Mouse (Mus musculus) inflammation-experienced regulatory T-cells, adult 6 months (primary cell): ENCODE measurements around the gene Lmf1. TPM values are rescaled to one million over a fixed set of nuclear protein-coding genes. Genes with fewer than 3 reads are reported as not detected.

ENCODE experiments used
- ATAC-seq: one replicate; pipeline ENCODE4 v1.8.0; 2017
- polyA plus RNA-seq, 3 experiments: library from polyadenylated mRNA; unstranded; fragments of 100-300 nt; shearing (Covaris generic); gene quantifications; one replicate each; pipeline ENCODE4 v1.2.1; 2017

The Lmf1 gene
- polyA plus RNA-seq, 3 experiments from 2014 or later = 11.3 to 19.4 (median 16.5) TPM

DNA sequence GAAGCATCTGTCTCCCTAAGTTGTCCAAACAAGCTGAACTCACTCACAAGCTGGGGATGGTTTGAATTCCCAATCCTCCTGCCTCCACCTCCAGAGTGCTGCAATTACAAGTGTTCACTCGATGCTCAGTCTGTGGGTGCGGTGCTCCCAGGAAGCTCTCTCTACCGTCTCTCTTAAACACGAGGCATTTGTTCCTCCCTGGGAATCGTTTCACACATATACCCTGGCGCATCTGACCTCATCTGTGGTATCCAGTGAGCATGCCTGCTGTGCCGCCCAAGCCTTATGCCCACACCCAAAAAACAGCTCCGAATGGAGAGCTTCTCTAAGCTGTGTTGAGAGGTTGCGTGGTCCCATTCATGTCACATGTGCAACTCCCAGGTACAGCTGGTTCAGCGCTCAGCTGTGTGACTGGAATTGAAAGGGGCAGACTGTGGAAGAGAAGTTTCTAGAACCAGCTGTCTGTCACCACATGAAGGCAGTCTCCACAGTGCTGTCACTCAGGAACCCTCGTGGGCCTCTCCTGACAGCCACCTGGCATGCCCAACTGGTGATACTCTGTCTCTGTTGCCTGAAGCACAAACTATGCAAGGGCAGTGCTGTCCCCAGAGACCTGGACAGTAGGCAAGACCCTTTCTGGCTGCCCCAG lies 29.4 kb downstream of the Lmf1 start:
- ATAC-seq = no peak

DNA sequence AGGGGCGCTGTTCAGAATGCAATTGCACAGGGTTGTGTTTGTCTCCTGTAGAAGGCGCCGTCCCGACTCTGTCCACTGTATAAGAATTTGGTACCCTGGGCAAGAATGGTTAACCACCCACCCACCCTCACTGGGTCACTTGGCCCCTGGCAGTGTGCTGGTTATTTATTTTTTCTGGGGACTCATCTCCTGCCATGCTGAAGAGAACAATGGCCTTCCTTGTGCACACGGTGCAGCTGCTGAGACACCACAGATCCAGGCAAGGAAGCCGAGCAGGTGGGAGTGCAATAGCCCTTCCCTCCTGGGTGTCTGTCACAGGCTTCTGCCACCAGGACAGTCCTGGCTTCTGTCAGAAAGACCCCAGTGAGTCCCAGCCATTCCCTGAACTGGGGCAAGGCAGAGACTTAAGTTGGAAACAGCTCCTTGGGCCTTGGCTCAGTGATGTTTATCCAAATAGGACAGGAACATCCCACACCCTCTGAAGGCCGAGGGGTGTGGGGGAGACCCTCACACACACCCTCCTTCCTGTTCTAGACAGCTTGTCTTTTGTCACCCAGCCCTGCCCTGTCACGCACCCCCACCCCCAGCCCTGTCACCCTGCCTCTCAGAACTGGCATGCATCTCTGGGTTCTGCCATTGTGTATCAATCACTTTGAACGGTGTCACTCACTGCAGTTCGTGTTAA lies 30.1 kb downstream of the Lmf1 start:
- ATAC-seq = no peak

DNA sequence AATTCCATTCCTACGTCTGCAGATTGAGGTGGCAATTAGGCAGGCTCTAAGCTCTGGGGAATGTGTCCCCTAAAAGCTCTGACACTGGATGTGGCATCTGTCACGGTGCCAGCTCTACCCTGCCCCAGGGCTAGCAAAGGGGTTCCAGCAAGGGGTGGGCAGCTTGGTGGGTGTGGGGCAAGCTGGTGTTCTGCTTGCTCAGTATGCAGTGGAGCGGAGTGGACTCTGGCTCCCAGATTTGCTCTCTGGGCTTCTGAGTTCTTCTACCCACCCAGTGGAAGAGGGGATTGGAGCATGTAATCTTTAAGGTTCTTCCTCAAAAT lies 30.6 kb downstream of the Lmf1 start:
- no peak for ATAC-seq

DNA sequence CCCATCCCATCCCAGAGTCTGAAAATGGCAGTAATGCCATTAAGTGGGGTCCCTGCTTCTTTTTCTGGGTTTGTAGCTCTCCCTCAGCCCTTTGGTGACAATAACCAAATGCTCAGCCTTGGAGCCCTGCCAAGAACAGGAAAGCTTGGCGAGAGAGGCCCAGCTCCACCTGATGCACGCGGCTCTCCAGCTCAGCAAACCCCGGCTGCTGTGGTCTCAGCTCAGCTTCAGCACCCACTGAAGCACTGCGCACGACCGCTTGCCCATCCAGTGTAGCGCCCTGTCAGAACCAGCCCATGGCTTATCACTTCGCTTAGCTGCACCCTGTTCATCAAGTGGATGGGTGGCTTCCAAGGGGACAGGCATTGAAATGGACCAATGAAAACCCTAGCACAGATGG lies 31.3 kb downstream of the Lmf1 start:
- ATAC-seq = no peak

DNA sequence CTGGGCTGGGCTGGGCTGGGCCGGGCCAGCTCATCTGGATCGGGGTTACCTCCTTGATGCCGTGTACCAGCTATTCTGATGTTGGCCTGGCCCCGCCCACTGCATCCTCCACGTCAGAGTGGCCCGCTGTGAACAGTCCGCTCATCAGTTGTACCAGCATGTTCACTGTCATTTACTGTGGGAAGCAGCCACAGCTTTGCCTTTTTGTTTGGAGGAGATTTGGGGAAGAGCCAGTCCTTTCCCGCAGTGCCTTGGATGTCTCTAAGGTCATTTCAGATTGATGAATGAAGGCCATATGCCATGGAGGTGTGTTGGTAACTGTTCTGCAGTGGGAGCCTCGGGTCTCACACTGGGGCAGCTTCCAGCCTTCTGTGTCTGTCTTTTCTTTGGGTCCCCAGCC lies 33.7 kb downstream of the Lmf1 start:
- ATAC-seq = no peak

DNA sequence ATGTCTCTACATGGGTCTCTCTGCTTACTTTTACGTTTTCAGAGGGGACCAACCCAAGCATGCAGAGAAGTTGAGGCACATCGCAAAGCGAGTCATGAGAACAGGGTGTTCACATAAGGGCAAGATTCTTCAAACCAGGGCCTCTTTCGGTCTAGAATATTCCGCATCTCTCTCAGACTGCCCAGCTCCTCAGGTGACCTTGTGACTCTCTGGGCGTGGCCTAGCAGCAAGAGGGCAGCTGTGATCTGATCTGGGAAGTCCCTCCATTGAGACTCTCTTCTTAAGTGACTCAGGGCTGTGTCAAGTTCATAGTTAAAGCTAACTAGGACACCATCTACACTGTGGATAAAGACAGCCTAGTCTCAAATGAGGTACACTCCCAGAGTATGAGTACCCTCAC lies 34.4 kb downstream of the Lmf1 start:
- ATAC-seq = no peak

DNA sequence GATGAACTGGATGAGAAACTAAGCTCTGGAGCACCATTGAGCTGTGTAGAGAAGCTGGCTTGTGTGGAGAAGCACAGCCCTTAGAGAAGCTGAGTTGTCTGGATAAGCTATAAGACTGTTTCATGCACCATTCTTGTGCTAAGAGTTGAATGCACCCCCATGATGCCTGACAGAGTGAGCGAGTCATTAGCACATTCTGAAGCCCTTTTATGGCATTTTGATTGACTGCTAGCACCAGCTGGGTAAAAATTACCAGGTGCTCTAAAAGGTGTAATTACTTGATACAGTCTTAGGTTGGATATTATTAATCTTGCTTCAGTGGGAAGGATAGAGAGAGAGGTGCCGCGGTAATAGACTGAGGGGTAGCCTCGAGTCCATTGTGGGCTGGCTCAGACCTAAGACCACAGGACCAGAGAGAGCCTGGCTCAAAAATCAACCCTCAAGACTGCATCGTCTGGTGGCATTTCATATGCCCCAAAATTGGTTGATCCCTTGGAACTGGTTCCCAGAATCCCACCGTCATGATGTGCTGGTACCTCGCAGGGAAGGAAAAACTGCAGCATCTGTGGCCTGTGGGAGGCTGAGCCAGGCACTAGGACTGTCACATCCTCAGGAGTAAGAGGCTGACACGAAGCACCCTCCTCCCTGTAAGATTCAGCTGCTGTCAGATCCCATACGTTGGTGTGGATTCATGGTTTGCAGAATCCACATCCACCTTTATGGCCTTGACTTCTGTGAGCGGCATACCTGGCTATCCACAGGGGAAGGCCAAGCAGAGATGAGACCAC lies 36.0 kb downstream of the Lmf1 start:
- no peak for ATAC-seq

DNA sequence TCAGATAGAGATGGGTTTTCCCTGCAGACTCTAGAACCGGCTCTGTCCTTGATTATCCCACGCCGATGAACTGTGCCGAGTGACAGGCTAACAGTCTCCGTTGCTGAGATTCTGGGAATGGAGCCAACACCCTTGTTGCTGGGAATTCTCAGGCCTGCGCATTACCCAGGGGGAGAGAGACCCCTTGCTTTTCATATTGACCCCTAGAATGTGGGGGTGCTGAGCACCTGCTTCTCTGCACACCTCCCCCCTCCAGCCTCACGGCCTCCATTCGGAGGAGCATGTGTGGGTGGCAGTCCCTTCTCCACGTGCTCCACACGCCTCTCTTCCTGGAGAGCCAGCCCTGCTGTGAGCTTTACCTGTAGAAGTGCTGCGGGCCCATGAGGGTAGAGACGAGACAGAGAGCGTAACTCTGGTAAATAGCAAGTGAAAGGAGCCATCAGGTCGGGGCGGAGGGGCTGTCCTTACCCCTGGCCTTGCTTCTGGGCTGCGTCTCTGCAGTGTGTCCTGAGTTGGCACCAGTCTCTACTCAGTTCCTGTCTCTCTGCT lies 39.7 kb downstream of the Lmf1 start:
- ATAC-seq = no peak

DNA sequence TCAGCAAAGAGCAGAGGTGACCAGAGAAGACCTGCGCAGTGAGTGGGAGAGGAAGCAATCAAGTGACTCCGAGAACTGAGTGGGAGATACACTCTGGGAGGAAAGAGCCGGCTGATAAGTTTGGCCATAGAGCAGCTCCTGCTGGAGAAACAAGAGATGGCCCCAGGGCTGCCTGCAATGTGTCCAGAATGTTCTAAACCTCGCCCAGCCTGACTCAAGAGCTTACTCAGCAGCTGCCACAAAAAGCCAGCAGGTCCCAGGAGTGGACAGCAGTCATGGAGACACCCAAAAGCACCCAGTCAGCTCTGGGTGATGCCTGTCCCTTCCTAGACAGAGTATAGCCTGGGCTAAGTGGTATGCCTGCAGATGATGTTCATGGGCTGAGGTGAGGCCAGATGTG lies 44.6 kb downstream of the Lmf1 start:
- no peak for ATAC-seq

DNA sequence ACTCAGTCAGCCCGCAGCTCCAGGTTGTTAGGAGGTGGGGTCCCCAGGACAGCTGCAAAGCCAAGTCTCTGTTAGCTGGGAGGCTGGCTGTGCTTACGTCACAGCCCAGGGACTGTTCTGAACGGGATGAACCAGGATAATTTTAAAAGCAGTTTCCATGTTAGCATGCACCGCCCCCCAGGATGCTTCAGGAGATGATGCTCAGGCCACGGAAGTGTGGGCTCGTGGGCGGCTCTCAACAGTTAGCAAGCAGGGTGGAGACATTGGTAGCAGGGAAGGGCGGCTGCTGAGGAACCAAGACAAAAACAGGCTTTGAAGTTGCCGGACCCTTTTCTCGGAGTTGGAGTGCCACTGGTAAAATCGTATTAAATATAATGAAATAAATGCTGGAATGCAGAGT lies 45.0 kb downstream of the Lmf1 start:
- ATAC-seq = no peak

DNA sequence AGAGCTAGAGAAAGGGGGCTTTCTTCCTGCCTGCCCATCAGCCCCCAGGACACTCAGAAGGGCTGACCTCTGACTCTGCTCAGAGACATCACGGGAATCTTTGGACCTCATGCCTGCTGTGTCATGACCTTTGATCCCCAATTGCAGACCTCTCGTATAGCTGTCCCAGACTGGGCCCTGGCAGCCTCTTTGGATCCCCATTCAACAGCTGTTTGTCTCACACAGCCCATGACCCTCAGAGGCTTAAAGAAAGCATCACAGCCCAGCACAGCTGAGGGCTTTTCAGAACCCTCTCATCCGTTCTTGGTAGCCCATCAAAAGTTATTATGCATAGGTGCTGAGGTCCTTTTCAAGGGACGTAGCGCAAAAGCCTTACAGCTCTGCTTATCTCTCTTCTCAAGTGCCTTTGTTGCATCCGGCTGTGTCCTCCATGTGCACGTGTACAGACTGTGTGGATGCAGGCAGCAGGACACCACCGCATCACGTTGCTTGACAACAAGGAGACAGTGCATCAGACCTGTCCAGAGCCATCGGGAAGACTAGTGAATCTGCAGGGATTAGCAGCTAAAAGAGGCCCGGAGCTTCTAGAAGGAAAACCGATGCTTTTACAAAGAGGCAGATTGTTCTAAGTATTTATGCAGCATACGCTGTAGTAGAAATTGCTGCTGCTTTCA lies 45.7 kb downstream of the Lmf1 start:
- no peak for ATAC-seq

DNA sequence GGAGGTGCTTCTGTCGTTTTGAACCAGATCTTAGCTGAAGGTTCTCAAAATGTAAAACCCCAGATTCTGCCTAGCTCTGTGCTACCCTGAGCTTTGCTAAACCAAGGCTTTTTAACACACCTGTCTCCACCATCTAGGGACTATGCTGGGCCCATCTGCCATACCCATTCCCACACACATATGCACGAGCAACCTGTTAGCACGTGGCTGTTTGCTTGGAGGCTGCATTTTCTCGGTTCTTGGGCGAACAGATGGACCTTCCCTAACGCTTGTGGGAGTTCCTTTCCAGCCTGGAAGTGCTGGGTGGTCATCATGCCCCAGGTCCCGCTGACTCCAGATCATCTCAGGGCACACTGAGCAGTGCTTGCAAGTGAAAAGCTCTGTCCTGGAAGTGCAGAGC lies 46.4 kb downstream of the Lmf1 start:
- ATAC-seq = no peak

DNA sequence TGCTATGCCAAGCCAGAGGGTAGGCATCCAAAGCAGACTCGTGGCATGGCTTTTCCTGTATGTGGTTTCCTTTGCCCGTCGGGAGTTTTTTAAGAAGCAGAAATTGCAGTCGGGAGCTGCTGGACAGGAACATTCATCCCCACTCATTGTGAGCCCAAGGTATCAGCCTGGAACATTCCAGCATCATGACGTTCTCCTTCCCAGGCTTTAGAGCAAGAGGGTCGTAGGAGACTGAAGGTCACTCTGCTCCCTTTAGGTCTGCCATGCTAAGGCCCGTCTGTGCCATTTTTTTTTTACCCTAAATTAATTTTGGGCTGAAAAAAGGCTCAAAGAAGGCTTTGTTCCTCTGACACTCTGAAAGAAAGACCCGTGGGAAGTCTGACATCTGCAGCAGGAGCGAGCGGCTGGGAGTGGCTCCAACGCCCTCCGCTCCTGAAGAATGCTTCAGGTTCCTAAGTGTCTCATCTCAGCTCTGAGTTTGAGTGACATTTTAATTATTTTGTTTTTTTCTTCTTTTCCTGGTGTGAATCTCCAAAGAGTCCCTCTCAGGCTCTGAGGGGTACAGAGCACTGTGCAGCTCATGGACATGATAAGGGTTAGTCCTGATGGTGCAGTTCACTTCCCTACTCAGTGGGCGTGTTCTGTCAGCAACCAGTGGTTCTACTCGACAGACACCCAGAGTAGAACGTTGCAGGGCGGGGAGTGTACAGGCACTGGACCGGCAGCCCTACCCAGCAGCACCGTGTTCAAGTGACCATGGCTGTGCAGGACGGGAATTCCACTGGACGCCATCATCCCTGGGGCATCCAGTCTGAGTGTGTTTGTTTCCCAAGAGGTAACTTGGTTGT lies 47.5 kb downstream of the Lmf1 start:
- no peak for ATAC-seq

DNA sequence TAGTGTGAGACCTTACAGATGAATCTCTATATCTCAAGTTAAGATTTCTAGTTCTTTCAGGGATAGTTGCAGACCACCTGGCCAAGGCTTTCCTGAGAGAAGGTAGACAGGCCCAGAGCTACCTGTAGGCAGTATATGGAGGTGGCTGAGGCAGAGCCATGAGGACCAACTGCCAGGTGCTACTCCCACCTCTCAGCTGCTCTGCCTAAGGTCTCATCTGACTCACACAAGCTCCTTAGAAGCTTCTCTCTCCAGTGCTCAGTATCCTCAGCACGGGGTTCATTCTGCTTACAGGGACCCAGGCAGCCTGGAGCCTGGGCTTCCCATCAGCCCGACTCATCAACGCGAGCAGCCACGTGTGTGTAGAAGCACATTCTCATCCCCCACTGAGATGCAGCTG lies 51.4 kb downstream of the Lmf1 start:
- ATAC-seq = no peak

DNA sequence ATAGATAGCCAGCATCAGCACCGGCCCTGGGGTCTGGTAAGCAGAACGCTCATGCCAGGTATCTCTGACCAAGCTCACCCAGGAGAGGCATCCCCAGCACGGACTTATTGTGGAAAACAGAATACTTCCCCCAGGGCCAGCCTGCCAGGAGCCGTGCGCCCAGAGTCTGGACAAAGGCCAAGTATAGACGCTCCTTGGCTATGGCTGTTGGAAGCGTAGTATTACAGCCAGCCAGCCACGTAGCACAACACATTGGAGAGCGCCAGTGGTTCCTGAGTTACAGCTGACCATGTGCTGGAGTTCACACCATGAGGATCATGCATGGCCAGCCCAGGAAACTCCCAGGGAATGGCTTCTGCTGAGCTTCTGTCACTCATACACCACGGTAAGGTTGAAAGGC lies 55.2 kb downstream of the Lmf1 start:
- no peak for ATAC-seq

DNA sequence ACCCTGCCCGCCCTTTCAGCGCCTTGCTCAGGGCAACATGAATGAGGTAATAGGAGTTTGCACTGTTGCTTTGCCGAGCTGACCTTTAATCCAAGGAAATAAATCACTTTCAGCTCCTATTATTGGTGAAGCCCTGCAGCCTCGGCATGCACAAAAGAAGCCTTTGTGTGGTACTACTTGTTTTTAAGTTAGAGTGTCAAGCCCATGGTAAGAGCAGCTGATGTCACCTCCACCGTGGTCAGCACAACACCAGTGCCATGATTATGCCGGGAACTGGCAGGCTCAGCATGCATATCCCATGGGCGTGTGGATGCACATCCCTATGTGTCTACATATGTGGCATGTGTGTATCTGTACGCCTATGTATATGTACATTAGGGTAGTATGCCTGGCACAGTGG lies 56.5 kb downstream of the Lmf1 start:
- no peak for ATAC-seq

DNA sequence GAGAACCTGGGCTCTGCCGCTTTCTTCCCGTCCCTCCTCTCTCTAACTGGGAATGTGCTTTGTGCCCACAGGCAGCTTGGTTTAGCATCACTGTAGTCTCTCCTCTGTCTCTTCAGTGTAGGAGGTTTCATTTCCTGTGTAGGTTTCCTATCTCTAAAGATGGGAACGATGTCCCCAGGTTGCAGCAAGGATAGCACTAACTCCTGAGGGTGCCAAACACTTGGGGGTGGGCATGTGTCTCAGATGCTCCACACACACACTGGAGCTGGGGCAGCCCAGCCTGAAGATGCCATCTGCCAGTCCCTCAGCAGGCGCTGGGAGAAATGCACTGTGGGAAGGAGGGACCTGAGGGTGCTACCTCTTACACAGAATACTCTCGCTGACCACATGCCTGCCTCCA lies 56.9 kb downstream of the Lmf1 start:
- ATAC-seq = no peak

DNA sequence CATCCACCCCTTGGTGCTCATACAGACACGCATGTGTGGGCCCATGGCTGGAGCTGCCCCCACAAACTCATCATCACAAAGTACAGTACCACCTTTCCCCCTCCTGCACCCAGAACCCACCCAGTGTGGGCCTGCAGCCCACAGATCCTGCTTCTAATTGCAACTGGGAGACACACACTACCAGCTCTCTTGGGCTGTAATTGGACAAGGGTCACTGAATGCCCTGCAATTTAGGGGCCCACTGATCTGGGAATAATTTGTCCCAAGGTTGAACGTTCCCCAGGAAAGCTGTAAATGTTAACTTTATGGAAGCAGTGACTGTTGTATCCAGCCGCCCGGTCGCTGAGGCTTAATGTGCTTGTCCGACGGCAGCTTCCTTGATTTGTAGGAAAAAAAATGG lies 59.1 kb downstream of the Lmf1 start:
- no peak for ATAC-seq

DNA sequence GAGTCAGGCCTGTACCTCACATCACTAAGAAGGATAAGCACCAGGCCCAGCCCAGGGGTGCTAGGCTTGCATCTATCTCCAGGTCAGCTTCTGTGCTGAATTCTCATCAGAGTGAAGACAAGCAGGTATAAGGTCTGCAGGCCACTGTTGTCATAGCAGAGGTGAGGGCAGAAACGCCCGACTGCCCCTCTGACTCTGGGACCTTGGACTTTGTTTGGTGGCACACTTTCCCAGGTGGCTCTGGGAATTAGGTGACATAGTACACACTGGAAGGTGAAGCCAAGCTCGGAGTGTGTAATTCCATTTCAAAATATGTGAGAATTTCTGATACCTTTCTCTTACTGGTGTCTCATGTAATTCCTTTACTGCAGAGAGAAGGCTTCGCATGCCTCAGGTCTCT lies 59.6 kb downstream of the Lmf1 start:
- no peak for ATAC-seq

DNA sequence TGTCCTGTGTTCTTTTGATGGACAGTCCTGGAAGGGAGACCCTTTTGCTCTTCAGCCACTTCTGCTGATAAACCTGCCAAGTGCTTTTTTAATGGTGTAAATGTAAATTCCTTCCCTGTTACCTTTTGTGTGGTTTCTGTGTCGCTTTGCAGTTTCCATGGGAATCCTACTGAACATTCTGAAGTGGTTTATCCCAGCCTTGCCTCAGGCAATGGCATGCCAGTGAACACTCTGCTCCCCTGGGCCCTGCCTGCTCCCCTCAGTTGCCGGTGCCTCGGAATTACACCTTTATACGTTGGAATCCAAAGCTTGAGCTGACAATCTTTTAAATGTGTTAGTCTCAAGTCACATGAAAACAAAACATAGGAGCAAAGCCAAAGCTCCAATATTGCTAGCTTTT lies 62.1 kb downstream of the Lmf1 start:
- no peak for ATAC-seq

DNA sequence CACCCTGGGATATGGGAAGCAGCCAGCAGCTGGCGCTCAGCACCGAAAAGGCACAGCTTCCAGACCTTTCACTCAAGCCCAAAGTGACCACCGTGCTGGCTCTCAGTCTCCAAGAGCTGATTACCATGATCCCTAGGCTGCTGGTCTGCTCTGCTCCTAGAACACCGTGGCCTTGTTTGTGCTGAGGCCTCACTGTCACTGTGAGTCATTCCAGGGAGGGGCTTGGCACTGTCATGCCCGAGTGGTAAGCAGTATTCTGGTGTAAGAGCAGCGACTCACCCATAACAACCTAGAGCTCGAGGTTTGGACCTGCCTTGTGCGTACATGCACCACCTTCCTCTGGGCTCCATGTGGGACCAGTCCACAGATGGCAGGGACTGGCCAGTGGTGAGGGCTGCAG lies 63.1 kb downstream of the Lmf1 start:
- ATAC-seq = no peak

DNA sequence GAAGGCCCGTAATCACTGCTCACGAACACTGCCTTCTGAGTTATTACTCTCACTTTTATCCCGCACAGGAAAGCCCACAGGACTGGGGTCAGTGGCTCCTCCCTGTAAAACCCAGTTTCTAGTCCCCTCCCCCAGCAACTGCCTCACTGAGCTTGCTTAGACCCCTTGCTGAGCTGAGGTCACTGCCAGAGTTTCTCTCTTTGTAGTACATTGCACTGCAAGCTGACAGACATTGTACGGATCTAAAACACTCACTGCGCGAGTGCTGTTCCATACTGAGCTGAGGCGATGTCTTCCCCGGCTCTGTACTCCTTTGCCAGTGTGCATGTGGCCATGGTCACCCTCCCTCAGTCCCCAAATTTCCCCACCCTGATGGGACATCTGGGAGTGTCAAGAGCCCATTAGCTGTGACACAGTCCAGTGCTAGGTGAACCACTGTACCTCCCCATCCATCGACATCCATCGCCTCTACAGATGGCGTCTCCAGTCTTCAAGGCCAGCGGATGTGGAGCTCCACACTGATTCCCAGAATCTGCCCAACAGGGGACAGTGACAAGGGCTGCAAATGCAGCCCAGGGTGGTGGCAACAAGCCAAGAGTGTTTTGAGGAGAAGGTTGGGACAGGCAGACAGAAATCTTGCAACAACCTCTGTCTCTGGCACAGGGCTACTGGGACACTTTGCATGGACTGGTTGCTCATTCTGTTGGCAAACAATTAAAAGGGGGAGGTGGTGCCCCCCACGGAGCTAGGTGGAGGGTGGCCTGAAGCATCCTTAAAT lies 64.8 kb downstream of the Lmf1 start:
- ATAC-seq = no peak
